Mouse (Mus musculus) hindbrain, embryonic 16.5 days (tissue): ENCODE measurements at regions not wholly inside any gene's neighbourhood (a gene's known extent, or its start where the extent isn't known, plus 50 kb on each side); places are given as distances from the start of the nearest gene placed in this dataset.
"Not testable (repeated sequence)": the region's sequence is repeated elsewhere in the genome, so short reads cannot be mapped to it uniquely, and the experiment has no call there.

ENCODE experiments used
- ATAC-seq: fragments of 200-750 bp; cut with Nextera tagmentation; 2 replicates; pipeline ENCODE4 v1.8.0; 2017; ENCODE audit warnings: moderate TSS enrichment, moderate library complexity
- H3K27ac ChIP-seq: fragments of 300-500 bp; sonication (generic); 2 replicates; pipeline ENCODE4 v1.5.1; 2014; ENCODE audit warnings: low read depth, mild to moderate bottlenecking, control low read depth, low read length, moderate library complexity
- H3K27me3 ChIP-seq: fragments of 300-500 bp; sonication (generic); replicated peaks from 2 replicates; pipeline ENCODE4 v1.6.1; 2014; ENCODE audit warnings: low read length; ENCODE audit not compliant: control insufficient read depth, insufficient read depth
- H3K36me3 ChIP-seq: fragments of 300-500 bp; sonication (generic); 2 replicates; pipeline ENCODE4 v1.6.1; 2014; ENCODE audit warnings: mild to moderate bottlenecking, low read length, moderate library complexity, mixed read lengths; ENCODE audit not compliant: control insufficient read depth, insufficient read depth
- H3K4me1 ChIP-seq: fragments of 300-500 bp; sonication (generic); 2 replicates; pipeline ENCODE4 v1.6.1; 2014; ENCODE audit warnings: low read depth, low read length; ENCODE audit not compliant: control insufficient read depth, insufficient read depth
- H3K4me2 ChIP-seq: fragments of 300-500 bp; sonication (generic); 2 replicates; pipeline ENCODE4 v1.6.1; 2014; ENCODE audit warnings: mild to moderate bottlenecking, low read length, control low read depth, moderate library complexity
- H3K4me3 ChIP-seq: fragments of 300-500 bp; sonication (generic); 2 replicates; pipeline ENCODE4 v1.5.1; 2014; ENCODE audit warnings: mild to moderate bottlenecking, low read length, control low read depth, moderate library complexity
- H3K9ac ChIP-seq: fragments of 300-500 bp; sonication (generic); 2 replicates; pipeline ENCODE4 v1.6.1; 2014; ENCODE audit warnings: low read depth, mild to moderate bottlenecking, control low read depth, low read length, moderate library complexity
- H3K9me3 ChIP-seq: fragments of 300-500 bp; sonication (generic); 2 replicates; pipeline ENCODE4 v1.6.1; 2014; ENCODE audit warnings: mild to moderate bottlenecking, low read length, moderate library complexity; ENCODE audit not compliant: control insufficient read depth
- WGBS: fragments of 180-500 bp; shearing (Covaris S2); extraction: QIAGEN DNeasy Blood & Tissue Kit; methylation state at CpG from one replicate; pipeline ENCODE4 v1.1.7; 2014; 5-methylcytosine and 5-hydroxymethylcytosine counted together

DNA sequence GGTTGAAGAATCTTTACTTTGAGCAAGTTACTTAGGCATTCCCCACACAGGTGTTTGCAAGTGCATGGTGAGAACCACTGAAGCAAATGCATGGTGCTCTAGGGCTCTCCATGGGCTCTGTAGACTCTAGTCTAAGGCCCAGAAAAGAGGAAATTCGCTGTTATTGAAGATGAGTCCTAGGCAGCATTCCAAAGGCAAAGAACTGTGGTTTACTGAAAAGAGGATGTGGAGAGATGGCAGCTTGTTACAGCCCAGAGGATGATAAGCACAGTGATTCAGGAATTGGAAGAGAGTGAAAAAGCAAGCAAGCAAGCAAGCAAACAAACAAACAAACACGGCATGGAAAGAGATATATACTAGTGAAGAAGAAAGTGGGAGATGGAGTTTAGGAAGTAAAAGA is 221.6 kb downstream of the Kif20b start:
- H3K9me3 ChIP-seq, result no peaks in the 10 kb centered on the region
- H3K27ac ChIP-seq, result no peak overlapping the region
- no peak overlapping the region for H3K4me3 ChIP-seq
- no peaks in the 10 kb centered on the region for H3K27me3 ChIP-seq
- 80% methylated on average over 2 of the region's 2 CpGs for WGBS
- H3K9ac ChIP-seq, result no peak overlapping the region
- no peak overlapping the region for H3K4me2 ChIP-seq
- no peaks in the 10 kb centered on the region for H3K4me1 ChIP-seq
- ATAC-seq, result no peak
- H3K36me3 ChIP-seq, result no peaks in the 10 kb centered on the region

DNA sequence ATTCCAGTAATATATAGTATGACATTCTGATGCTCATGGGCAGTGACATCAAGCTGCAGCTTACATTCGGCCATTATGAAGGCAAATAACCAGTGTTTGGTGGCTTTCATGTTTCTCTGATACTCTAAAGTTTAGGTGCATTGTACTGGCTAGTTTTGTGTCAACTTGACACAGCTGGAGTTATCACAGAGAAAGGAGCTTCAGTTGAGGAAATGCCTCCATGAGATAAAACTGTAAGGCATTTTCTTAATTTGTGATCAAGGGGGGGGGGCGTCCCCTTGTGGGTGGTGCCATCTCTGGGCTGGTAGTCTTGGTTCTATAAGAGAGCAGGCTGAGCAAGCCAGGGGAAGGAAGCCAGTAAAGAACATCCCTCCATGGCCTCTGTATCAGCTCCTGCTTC is 227.3 kb downstream of the Kif20b start:
- not testable (repeated sequence) for H3K36me3 ChIP-seq, H3K9ac ChIP-seq, H3K4me1 ChIP-seq, H3K9me3 ChIP-seq, H3K27ac ChIP-seq, H3K4me3 ChIP-seq, H3K4me2 ChIP-seq, ATAC-seq, H3K27me3 ChIP-seq
- WGBS, result 82% methylated on average over 2 of the region's 2 CpGs

DNA sequence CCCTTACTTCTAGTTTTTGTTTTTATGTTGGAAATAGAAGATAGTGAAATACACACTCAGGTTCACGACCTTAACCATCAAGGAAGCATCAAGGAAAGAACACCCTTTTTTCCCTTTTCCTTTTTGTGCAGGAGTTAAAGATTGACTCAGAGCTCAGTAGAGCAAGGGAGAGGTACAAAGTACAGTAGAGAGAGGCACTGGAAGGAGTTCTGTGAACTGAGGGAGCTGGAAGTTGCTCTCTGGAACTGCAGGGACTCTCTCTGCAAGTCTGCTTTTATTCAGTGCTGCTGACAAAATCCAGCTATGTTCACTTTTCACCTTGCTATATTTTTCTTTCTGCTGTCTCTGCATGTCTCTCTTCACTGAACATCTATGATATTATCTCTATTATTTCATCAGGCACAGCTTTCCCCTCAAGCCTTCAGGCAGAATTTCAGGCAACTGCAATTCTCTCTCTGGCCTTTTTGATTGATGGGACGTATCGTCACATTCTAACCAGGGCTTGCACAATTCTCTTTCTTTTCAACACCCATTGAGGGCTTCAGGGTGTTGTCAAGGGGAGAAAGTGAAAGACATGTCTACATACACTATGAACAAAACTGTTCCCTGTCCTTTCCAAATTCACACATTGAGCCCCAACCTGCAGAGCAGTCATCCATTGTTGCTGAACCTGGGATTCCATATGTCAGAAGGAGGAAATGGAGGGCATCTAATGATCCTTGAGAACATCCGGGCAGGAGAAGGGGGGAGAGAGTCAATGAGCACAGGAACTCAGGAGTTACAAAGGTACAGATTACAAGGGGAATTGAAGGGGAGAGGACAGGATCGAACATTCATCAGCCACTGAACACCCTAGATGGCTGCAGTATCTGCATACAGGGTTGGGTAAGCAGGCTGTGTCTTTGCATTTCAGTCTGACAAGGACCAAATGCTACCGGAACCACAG is 228.9 kb downstream of the Kif20b start:
- H3K27me3 ChIP-seq, result no peaks in the 10 kb centered on the region
- H3K27ac ChIP-seq, result no peak overlapping the region
- WGBS, result 69% methylated on average over 6 of the region's 6 CpGs
- H3K4me2 ChIP-seq, result no peak overlapping the region
- H3K4me3 ChIP-seq, result no peak overlapping the region
- no peaks in the 10 kb centered on the region for H3K9me3 ChIP-seq
- no peak overlapping the region for H3K9ac ChIP-seq
- H3K4me1 ChIP-seq, result no peaks in the 10 kb centered on the region
- H3K36me3 ChIP-seq, result no peaks in the 10 kb centered on the region
- ATAC-seq, result no peak

DNA sequence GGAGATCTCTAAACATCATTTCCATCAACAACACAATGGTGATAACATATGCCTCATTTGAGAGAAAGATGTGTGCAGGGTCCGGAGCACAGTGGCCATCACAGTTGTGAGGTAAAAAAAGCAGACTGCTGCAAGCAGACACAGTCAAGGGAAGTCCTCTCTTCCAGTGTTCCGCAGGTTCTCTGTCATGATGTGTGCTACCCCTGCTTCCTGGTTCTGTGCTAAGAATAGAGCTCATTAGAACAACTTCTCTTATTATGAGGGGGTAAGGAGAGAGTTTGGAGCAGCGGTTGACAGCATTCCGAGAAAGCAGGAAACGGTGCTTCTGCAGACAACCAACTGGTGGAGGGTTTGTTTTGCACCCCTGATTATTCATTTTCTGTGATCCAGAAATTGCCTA is 229.7 kb downstream of the Kif20b start:
- Histone ChIP-seq H3K36me3 (no peaks in the 10 kb centered on the region), H3K4me1 (no peaks in the 10 kb centered on the region), H3K4me3 (no peak overlapping the region), H3K27me3 (no peaks in the 10 kb centered on the region), H3K9ac (no peak overlapping the region), H3K9me3 (no peaks in the 10 kb centered on the region), H3K4me2 (no peak overlapping the region), H3K27ac (no peak overlapping the region)
- ATAC-seq, result no peak
- WGBS, result 88% methylated on average over 5 of the region's 5 CpGs

DNA sequence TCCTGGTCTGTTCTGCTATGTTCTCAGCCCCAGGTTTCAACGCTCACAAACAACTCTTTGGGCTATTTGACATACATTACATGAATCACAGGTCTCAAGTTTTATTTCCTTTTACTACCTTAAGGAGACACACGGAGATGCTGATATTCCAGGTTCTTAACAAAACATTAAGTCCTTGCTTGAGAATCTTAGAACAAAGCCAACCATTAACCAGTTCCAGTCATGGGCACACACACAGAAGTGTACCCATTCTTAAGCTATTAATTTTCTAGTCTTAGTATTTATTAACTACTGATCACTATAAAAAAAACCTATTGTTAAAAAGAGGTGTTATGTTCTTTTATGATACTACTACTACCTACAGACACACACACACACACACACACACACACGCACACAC is 235.7 kb downstream of the Kif20b start:
- Histone ChIP-seq H3K4me3 (no peak overlapping the region), H3K4me1 (no peaks in the 10 kb centered on the region), H3K9ac (no peak overlapping the region), H3K27ac (no peak overlapping the region), H3K9me3 (no peaks in the 10 kb centered on the region), H3K36me3 (no peaks in the 10 kb centered on the region), H3K4me2 (no peak overlapping the region), H3K27me3 (no peaks in the 10 kb centered on the region)
- no peak for ATAC-seq
- WGBS, result 89% methylated on average over 3 of the region's 3 CpGs

DNA sequence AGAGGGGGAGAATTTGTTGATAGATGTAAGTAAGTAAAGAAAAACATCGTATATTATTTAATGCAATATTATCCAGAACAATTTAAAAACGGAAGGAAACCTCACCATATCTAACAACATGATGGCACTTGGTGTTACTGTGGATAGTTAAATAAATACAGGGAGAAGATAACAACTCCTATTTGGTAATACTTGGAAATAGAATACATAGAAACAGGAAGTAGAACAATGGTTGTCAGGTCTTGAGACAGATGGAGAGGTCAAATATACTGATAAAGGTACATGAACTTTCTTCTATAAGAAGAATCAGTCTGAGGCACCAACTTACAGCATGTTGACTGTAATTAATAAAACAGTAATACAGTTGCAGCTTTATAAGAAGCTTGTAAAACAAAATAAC is 242.6 kb downstream of the Kif20b start:
- no peak overlapping the region for H3K4me3 ChIP-seq
- H3K27ac ChIP-seq, result no peak overlapping the region
- no peak for ATAC-seq
- H3K4me1 ChIP-seq, result no peaks in the 10 kb centered on the region
- H3K9ac ChIP-seq, result no peak overlapping the region
- no peaks in the 10 kb centered on the region for H3K27me3 ChIP-seq
- no peaks in the 10 kb centered on the region for H3K36me3 ChIP-seq
- whole genome bisulfite sequencing, result 90% methylated on average over 2 of the region's 2 CpGs
- H3K4me2 ChIP-seq, result no peak overlapping the region
- H3K9me3 ChIP-seq, result no peaks in the 10 kb centered on the region

DNA sequence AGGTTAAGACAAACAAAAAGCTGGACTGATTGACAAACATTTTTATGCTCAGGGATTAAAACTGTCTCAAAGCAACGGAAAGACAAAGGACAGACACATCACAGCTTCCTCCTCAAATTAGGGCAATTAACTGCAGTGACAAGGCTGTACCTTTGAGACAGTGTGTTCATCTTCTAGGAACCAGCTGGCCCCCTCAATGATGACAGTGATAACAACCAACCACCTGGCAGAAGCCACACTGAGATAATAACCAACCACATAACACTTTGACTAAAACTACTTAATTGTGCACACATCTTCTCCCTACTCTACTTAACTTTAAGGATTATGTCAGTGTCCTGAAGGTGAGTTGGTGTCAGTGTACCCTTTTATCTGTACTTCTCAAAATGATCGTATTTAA is 248.4 kb downstream of the Kif20b start:
- WGBS, result 71% methylated on average over 2 of the region's 2 CpGs
- no peaks in the 10 kb centered on the region for H3K36me3 ChIP-seq
- H3K9ac ChIP-seq, result no peak overlapping the region
- no peaks in the 10 kb centered on the region for H3K4me1 ChIP-seq
- H3K27ac ChIP-seq, result no peak overlapping the region
- H3K9me3 ChIP-seq, result no peaks in the 10 kb centered on the region
- no peak overlapping the region for H3K4me3 ChIP-seq
- ATAC-seq, result no peak
- H3K4me2 ChIP-seq, result no peak overlapping the region
- no peaks in the 10 kb centered on the region for H3K27me3 ChIP-seq

DNA sequence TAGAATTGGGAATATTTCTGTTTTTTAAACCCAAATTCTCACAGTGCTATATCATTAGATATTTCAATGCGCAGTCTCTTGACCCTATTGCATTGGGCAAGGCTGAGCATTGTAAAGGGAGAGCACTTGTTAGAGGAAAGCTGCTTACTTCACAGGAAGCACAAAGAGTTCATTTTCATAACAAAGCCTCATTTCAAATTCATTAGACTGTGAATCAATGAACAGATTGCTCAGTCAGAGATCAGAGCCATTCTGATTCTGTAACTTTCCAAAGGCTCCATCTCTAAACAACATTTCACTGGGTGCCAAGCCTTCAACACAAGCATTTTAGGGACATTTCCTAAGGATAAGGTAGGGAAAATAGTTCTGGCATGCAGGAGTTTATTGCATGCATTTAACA is 257.9 kb downstream of the Kif20b start:
- H3K36me3 ChIP-seq, result no peaks in the 10 kb centered on the region
- H3K9me3 ChIP-seq, result no peaks in the 10 kb centered on the region
- H3K27me3 ChIP-seq, result no peaks in the 10 kb centered on the region
- H3K4me1 ChIP-seq, result no peaks in the 10 kb centered on the region
- H3K27ac ChIP-seq, result no peak overlapping the region
- H3K9ac ChIP-seq, result no peak overlapping the region
- no peak for ATAC-seq
- 61% methylated on average over 1 of the region's 1 CpGs for WGBS
- no peak overlapping the region for H3K4me3 ChIP-seq
- H3K4me2 ChIP-seq, result no peak overlapping the region

DNA sequence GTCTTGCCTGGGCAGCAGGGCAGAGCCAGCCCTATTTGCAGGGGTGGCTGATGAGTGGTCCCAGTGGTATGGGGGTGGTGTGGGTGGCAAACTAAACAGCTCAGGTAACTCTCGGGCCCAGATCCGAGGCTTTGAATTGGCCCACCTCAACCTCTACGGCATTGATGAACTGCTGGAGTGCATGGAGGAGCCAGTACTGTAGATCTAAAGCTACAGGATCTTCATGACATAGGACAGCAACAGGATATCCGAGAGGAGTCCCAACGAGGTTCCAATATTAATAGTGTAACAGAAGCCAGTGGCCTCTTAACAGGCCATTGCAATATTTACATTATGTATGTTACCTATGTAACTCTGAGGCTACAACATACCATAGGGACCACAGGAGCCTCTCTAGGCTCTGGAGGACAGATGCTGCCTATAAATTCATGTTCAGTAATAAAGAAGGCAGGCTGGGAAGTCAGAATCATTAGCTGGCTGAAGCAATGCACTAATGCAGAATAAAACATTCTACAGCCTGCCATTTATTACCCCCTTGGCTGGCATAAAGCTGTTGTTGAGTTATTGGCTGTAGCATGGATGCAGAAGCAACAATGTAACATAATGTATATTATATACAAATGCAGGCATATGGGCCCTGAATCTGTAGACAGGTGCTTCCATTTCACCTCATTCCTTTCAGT is 283.5 kb downstream of the Kif20b start:
- Histone ChIP-seq H3K4me3 (no peak overlapping the region), H3K9ac (no peak overlapping the region), H3K4me2 (no peak overlapping the region), H3K27me3 (no peaks in the 10 kb centered on the region), H3K36me3 (no peaks in the 10 kb centered on the region), H3K27ac (no peak overlapping the region), H3K4me1 (no peaks in the 10 kb centered on the region), H3K9me3 (no peaks in the 10 kb centered on the region)
- 86% methylated on average over 5 of the region's 5 CpGs for WGBS
- no peak for ATAC-seq
